8 mouse cellular contexts compared by ENCODE assay signal in the genomic region with DNA sequence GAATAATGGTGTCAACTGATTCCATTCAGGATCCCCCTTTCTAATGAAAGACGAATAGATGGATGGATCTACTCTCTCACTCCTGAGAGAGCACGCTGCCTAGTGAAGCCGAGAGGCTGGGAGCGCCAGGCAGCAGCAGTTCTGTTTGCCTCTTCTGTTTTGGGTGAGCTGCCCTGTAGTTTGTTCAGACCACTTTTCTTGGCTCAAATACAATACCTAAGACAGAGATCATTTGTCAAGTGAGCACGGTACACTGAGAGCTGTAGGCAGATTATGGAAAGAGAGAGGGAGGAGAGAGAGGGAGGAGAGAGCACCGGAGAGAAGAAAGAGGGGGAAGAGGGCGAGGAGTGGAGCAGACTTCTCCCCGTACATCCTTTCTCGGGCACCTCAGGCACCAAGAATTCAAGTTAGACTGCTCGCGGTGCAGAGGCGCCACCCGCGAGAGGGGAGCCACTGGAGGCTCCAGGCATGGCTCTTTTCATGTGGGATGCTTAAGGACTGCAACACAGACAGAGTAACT.
A peak's percentile ranks its signal among the peaks of the same experiment; 100 is the strongest.
DNase-seq lines count a peak whose midpoint lies in the region; ATAC-seq and TF ChIP-seq lines count a peak whose summit lies in the region.

No protein-coding gene starts in this region.

- no peaks in the 10 kb centered on the region for H3K36me3 ChIP-seq in kidney, postnatal 0 days (ENCODE audit: insufficient read depth, low read length)
- no peaks in the 10 kb centered on the region for H3K36me3 ChIP-seq in embryonic facial prominence, embryonic 14.5 days (ENCODE audit: control insufficient read depth, insufficient read depth, low read length)
- H3K36me3 ChIP-seq in hindbrain, embryonic 15.5 days: no peaks in the 10 kb centered on the region
- H3K36me3 ChIP-seq in midbrain, embryonic 13.5 days: no peaks in the 10 kb centered on the region

- peak overlapping the region; percentile 40 for H3K4me3 ChIP-seq in kidney, postnatal 0 days (replicated peaks; ENCODE audit: low read depth, low read length)
- peak overlapping the region; percentile 51 for H3K4me3 ChIP-seq in embryonic facial prominence, embryonic 14.5 days (ENCODE audit: low read depth, low read length)
- H3K4me3 ChIP-seq in hindbrain, embryonic 15.5 days: peak overlapping the region; percentile 51
- peak overlapping the region; percentile 45 for H3K4me3 ChIP-seq in midbrain, embryonic 13.5 days (replicated peaks)

- no peaks in the 10 kb centered on the region for H3K9me3 ChIP-seq in kidney, postnatal 0 days (replicated peaks; ENCODE audit: low read length)
- no peaks in the 10 kb centered on the region for H3K9me3 ChIP-seq in embryonic facial prominence, embryonic 14.5 days (ENCODE audit: control insufficient read depth, low read length)
- H3K9me3 ChIP-seq in hindbrain, embryonic 15.5 days: no peaks in the 10 kb centered on the region
- no peaks in the 10 kb centered on the region for H3K9me3 ChIP-seq in midbrain, embryonic 13.5 days

- 0 out of 2 replicates have a peak, but pooled peaks cover 5% of the 10 kb centered on the region for H3K4me1 ChIP-seq in kidney, postnatal 0 days (replicated peaks; ENCODE audit: insufficient read depth, low read length)
- H3K4me1 ChIP-seq in embryonic facial prominence, embryonic 14.5 days (ENCODE audit: control insufficient read depth, insufficient read depth, low read length): peaks cover 11% of the 10 kb centered on the region; the same call in 1 of the 2 replicates
- peaks cover 40% of the 10 kb centered on the region for H3K4me1 ChIP-seq in hindbrain, embryonic 15.5 days (replicated peaks)
- peaks cover 45% of the 10 kb centered on the region for H3K4me1 ChIP-seq in midbrain, embryonic 13.5 days (replicated peaks)

- no peak overlapping the region for H3K27ac ChIP-seq in kidney, postnatal 0 days
- H3K27ac ChIP-seq in embryonic facial prominence, embryonic 14.5 days (replicated peaks; ENCODE audit: low read depth, low read length): peak overlapping the region; percentile 74
- H3K27ac ChIP-seq in hindbrain, embryonic 15.5 days (replicated peaks): peak overlapping the region; percentile 91
- H3K27ac ChIP-seq in midbrain, embryonic 13.5 days: peak overlapping the region; percentile 80

- 7% methylated on average over 14 of the region's 14 CpGs for WGBS in kidney, postnatal 0 days
- 4% methylated on average over 14 of the region's 14 CpGs for WGBS in embryonic facial prominence, embryonic 14.5 days
- WGBS in hindbrain, embryonic 15.5 days: 1% methylated on average over 14 of the region's 14 CpGs
- 2% methylated on average over 14 of the region's 14 CpGs for WGBS in midbrain, embryonic 13.5 days

- DNase-seq in kidney, postnatal 0 days (ENCODE audit: low spot score): peak; percentile 14
- no peak for DNase-seq in kidney, adult 9 months
- DNase-seq in embryonic facial prominence, embryonic 14.5 days (ENCODE audit: low spot score): peak; percentile 29
- DNase-seq in adipocyte (ENCODE audit: low spot score): no peak
- DNase-seq in spleen, adult 18-20 months: no peak
- no peak for DNase-seq in lung, postnatal 10 days

- no peak overlapping the region for H3K9ac ChIP-seq in kidney, postnatal 0 days (ENCODE audit: low read depth, low read length)
- peak overlapping the region; percentile 66 for H3K9ac ChIP-seq in embryonic facial prominence, embryonic 14.5 days (ENCODE audit: low read depth, low read length)
- H3K9ac ChIP-seq in hindbrain, embryonic 15.5 days: peak overlapping the region; percentile 64
- H3K9ac ChIP-seq in midbrain, embryonic 13.5 days (replicated peaks): peak overlapping the region; percentile 70

- no peaks in the 10 kb centered on the region for H3K27me3 ChIP-seq in kidney, postnatal 0 days (ENCODE audit: insufficient read depth, low read length)
- no peaks in the 10 kb centered on the region for H3K27me3 ChIP-seq in embryonic facial prominence, embryonic 14.5 days (replicated peaks; ENCODE audit: control insufficient read depth, insufficient read depth, low read length)
- H3K27me3 ChIP-seq in hindbrain, embryonic 15.5 days: no peaks in the 10 kb centered on the region
- H3K27me3 ChIP-seq in midbrain, embryonic 13.5 days: peaks cover 11% of the 10 kb centered on the region

- no peak for ATAC-seq in kidney, postnatal 0 days (replicated peaks; ENCODE audit: low FRiP score, low read depth)
- ATAC-seq in embryonic facial prominence, embryonic 14.5 days (ENCODE audit: low read depth): peak; percentile 47; the same call in 1 of the 2 replicates
- ATAC-seq in hindbrain, embryonic 15.5 days (ENCODE audit: low FRiP score, low read depth): peak; percentile 63
- ATAC-seq in midbrain, embryonic 13.5 days: peak; percentile 51

- TF ChIP-seq CTCF in kidney, postnatal 0 days (IDR thresholded peaks at IDR 0.05; ENCODE audit: low read depth): no peak

- peak overlapping the region; percentile 81 for H3K4me2 ChIP-seq in kidney, postnatal 0 days (ENCODE audit: low read length)
- peak overlapping the region; percentile 72 for H3K4me2 ChIP-seq in embryonic facial prominence, embryonic 14.5 days (ENCODE audit: low read depth, low read length)
- peak overlapping the region; percentile 73 for H3K4me2 ChIP-seq in hindbrain, embryonic 15.5 days
- peak overlapping the region; percentile 70 for H3K4me2 ChIP-seq in midbrain, embryonic 13.5 days (replicated peaks)

Comparison
In these comparisons a context has a peak if more than half of its experiments do, and no peak if none do; other contexts are left out.
1. DNase-seq: peak in kidney, postnatal 0 days (single experiment) and embryonic facial prominence, embryonic 14.5 days (single experiment); none in kidney, adult 9 months (single experiment), adipocyte (single experiment), spleen, adult 18-20 months (0 of 2) and lung, postnatal 10 days (single experiment).
2. Peak in every context shown above with its lines, with median percentiles within 50 percentile points of each other: H3K4me2 ChIP-seq and H3K4me3 ChIP-seq.